Mouse (Mus musculus) splenic B cell, adult 2 months (primary cell): ENCODE results near the gene Kdm2b.
A peak's percentile ranks its signal among the peaks of the same experiment; 100 is the strongest.

Experiments
- DNase-seq: peaks from one replicate; pipeline ENCODE4 v3.0.0-alpha.2; 2011; ENCODE audit warnings: low read depth, low spot score
- H3K27me3 ChIP-seq: 2 replicates; pipeline ENCODE4 v1.6.1; 2012; ENCODE audit warnings: mild to moderate bottlenecking, low read length, moderate library complexity, mixed read lengths; ENCODE audit not compliant: control insufficient read depth, poor library complexity, insufficient read depth, severe bottlenecking
- H3K36me3 ChIP-seq: 2 replicates; pipeline ENCODE4 v1.6.1; 2012; ENCODE audit warnings: mild to moderate bottlenecking, low read length, moderate library complexity, mixed read lengths; ENCODE audit not compliant: control insufficient read depth, poor library complexity, insufficient read depth, severe bottlenecking

The Kdm2b gene

GRCm38 (mm10) chr5:122888612-122889214 lies 100.9 kb downstream of the Kdm2b start:
- no peaks in the 10 kb centered on the region for H3K36me3 ChIP-seq
- DNase-seq, result no peak
- no peaks in the 10 kb centered on the region for H3K27me3 ChIP-seq

- Histone ChIP-seq H3K27me3 (no peaks in the 10 kb centered on the region), H3K36me3 (no peaks in the 10 kb centered on the region)
- no peak for DNase-seq
Measured at GRCm38 (mm10) chr5:122887926-122888611, 101.6 kb downstream of the Kdm2b start.

GRCm38 (mm10) chr5:122887033-122887432 lies 102.6 kb downstream of the Kdm2b start:
- peak; percentile 30 for DNase-seq
- Histone ChIP-seq H3K27me3 (no peaks in the 10 kb centered on the region), H3K36me3 (no peaks in the 10 kb centered on the region)

GRCm38 (mm10) chr5:122884594-122885348 lies 104.9 kb downstream of the Kdm2b start:
- no peaks in the 10 kb centered on the region for H3K27me3 ChIP-seq
- H3K36me3 ChIP-seq, result peaks cover 5% of the 10 kb centered on the region
- DNase-seq, result no peak

GRCm38 (mm10) chr5:122883652-122884235 lies 105.9 kb downstream of the Kdm2b start:
- Histone ChIP-seq H3K36me3 (peaks cover 5% of the 10 kb centered on the region), H3K27me3 (no peaks in the 10 kb centered on the region)
- DNase-seq, result no peak

- H3K27me3 ChIP-seq, result no peaks in the 10 kb centered on the region
- peaks cover 5% of the 10 kb centered on the region for H3K36me3 ChIP-seq
- no peak for DNase-seq
Measured at GRCm38 (mm10) chr5:122883237-122883636, 106.4 kb downstream of the Kdm2b start.

GRCm38 (mm10) chr5:122882256-122883050 lies 107.2 kb downstream of the Kdm2b start:
- Histone ChIP-seq H3K27me3 (no peaks in the 10 kb centered on the region), H3K36me3 (peaks cover 5% of the 10 kb centered on the region)
- DNase-seq, result no peak

- peaks cover 8% of the 10 kb centered on the region for H3K36me3 ChIP-seq
- H3K27me3 ChIP-seq, result no peaks in the 10 kb centered on the region
- DNase-seq, result peak; percentile 73
Measured at GRCm38 (mm10) chr5:122881313-122881712, 108.3 kb downstream of the Kdm2b start.

- DNase-seq, result no peak
- Histone ChIP-seq H3K27me3 (no peaks in the 10 kb centered on the region), H3K36me3 (peaks cover 8% of the 10 kb centered on the region)
Measured at GRCm38 (mm10) chr5:122880241-122880980, 109.2 kb downstream of the Kdm2b start.

- H3K36me3 ChIP-seq, result peaks cover 12% of the 10 kb centered on the region
- no peak for DNase-seq
Measured at GRCm38 (mm10) chr5:122876671-122877070, 113.0 kb downstream of the Kdm2b start.

GRCm38 (mm10) chr5:122874359-122874758 lies 115.3 kb downstream of the Kdm2b start:
- Histone ChIP-seq H3K36me3 (peaks cover 11% of the 10 kb centered on the region), H3K27me3 (no peaks in the 10 kb centered on the region)
- DNase-seq, result no peak

More at GRCm38 (mm10) chr5:122876671-122877070, 113.0 kb downstream of the Kdm2b start:
- H3K27me3 ChIP-seq, result no peaks in the 10 kb centered on the region

- no peak for DNase-seq
- H3K27me3 ChIP-seq, result no peaks in the 10 kb centered on the region
- H3K36me3 ChIP-seq, result peaks cover 14% of the 10 kb centered on the region
Measured at GRCm38 (mm10) chr5:122873573-122873972, 116.0 kb downstream of the Kdm2b start.

GRCm38 (mm10) chr5:122872626-122873025 lies 117.0 kb downstream of the Kdm2b start:
- DNase-seq, result no peak
- peaks cover 14% of the 10 kb centered on the region for H3K36me3 ChIP-seq
- H3K27me3 ChIP-seq, result no peaks in the 10 kb centered on the region

- no peaks in the 10 kb centered on the region for H3K27me3 ChIP-seq
- H3K36me3 ChIP-seq, result peaks cover 10% of the 10 kb centered on the region
- no peak for DNase-seq
Measured at GRCm38 (mm10) chr5:122863053-122863452, 126.6 kb downstream of the Kdm2b start.
